Mouse (Mus musculus): ENCODE data around the gene Larp1b. TPM values are rescaled to one million over a fixed set of nuclear protein-coding genes. Genes with fewer than 3 reads are reported as not detected.

The Larp1b gene
- total and polyA plus RNA-seq, 2 experiments from 2014 or later, result 20.7 to 35.4 TPM

GRCm38 (mm10) chr3:40949903-40950600 lies 424 bp downstream of the Larp1b start:
- ATAC-seq (ENCODE audit: insufficient read depth, low read depth), result peak; percentile 15
- H3K4me1 ChIP-seq (ENCODE audit: control insufficient read depth, insufficient read depth), result peaks cover 4% of the 10 kb centered on the region; the same call in 1 of the 2 replicates
- peak overlapping the region; percentile 90 for H3K4me2 ChIP-seq (ENCODE audit: low read depth, low read length)
- TF ChIP-seq EP300 (IDR thresholded peaks at IDR 0.05; ENCODE audit: low read depth) (no peak), CTCF (IDR thresholded peaks at IDR 0.05; ENCODE audit: low read depth) (no peak)
- H3K27ac ChIP-seq (ENCODE audit: low read depth), result peak overlapping the region; percentile 92
- peak overlapping the region; percentile 73 for H3K4me3 ChIP-seq (ENCODE audit: low read depth, low read length)
- no peaks in the 10 kb centered on the region for H3K27me3 ChIP-seq (ENCODE audit: control insufficient read depth, insufficient read depth, low read length)
- no peaks in the 10 kb centered on the region for H3K9me3 ChIP-seq (replicated peaks; ENCODE audit: control insufficient read depth, low read length)
- no peaks in the 10 kb centered on the region for H3K36me3 ChIP-seq (replicated peaks; ENCODE audit: control insufficient read depth, insufficient read depth, low read length)
- WGBS, result under 1% methylated on average over 93 of the region's 118 CpGs
- peak overlapping the region; percentile 88 for H3K9ac ChIP-seq (replicated peaks; ENCODE audit: low read depth, low read length)
- no peak for DNase-seq (ENCODE audit: low spot score)

DNA sequence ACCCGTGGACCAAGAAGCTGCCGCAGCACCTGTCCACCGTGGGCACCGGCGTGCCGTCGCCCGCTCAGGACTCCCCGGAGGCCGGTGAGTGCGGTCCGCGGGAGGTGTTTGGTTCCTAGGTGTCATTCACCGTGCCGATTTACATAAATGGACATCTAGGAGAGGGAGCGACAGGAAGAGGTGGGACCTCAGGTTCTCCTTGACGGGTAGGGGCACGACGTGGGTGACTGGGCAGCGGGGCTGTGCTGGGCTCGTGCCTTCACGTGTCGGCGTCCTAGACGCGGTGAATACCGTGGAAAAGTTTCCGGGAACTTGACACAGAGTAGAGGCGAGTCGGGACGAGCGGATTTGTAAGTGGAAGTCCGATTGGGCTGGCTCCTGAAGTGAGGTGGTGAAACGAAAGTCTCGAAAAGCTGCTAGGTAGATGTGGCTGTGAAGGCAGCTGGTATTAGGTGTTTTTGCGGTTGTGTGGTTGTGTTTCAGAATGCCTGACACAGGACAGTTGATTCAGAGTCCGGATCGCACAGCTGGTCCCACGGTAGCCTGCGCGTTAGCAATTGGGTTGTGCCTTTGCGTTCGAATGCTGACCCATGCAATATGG lies 1.1 kb downstream of the Larp1b start:
- peak; percentile 73 for DNase-seq (ENCODE audit: low spot score)
- Histone ChIP-seq H3K27me3 (ENCODE audit: control insufficient read depth, insufficient read depth, low read length) (no peaks in the 10 kb centered on the region), H3K9me3 (replicated peaks; ENCODE audit: control insufficient read depth, low read length) (no peaks in the 10 kb centered on the region), H3K4me2 (ENCODE audit: low read depth, low read length) (peak overlapping the region; percentile 90), H3K4me1 (ENCODE audit: control insufficient read depth, insufficient read depth) (peaks cover 4% of the 10 kb centered on the region; the same call in 1 of the 2 replicates), H3K9ac (replicated peaks; ENCODE audit: low read depth, low read length) (peak overlapping the region; percentile 88), H3K36me3 (replicated peaks; ENCODE audit: control insufficient read depth, insufficient read depth, low read length) (no peaks in the 10 kb centered on the region), H3K27ac (ENCODE audit: low read depth) (peak overlapping the region; percentile 92), H3K4me3 (ENCODE audit: low read depth, low read length) (peak overlapping the region; percentile 73)
- TF ChIP-seq EP300 (IDR thresholded peaks at IDR 0.05; ENCODE audit: low read depth) (no peak), CTCF (IDR thresholded peaks at IDR 0.05; ENCODE audit: low read depth) (no peak)
- under 1% methylated on average over 43 of the region's 43 CpGs for WGBS
- ATAC-seq (ENCODE audit: insufficient read depth, low read depth), result peak; percentile 16

DNA sequence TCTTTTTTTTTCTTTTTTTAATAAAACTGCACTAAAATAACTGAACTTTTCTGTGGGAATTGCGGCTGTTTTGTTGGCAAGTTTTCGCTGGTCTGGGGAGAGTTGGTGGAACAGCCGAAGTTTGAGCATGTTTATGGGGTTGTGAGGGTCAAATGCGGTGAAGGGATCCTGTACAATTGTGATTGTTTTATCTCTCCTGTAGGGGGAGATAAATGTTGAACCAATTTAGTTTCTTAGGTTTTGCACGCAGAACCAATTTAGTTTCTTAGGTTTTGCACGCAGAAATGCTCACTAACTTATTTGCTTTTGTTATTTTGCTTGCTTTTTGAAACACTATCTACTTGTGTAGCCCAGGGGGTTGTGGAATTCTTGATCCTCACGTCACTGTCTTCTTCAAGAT lies 1.7 kb downstream of the Larp1b start:
- peak overlapping the region; percentile 73 for H3K4me3 ChIP-seq (ENCODE audit: low read depth, low read length)
- peak overlapping the region; percentile 90 for H3K4me2 ChIP-seq (ENCODE audit: low read depth, low read length)
- H3K27me3 ChIP-seq (ENCODE audit: control insufficient read depth, insufficient read depth, low read length), result no peaks in the 10 kb centered on the region
- DNase-seq (ENCODE audit: low spot score) (no peak), ATAC-seq (ENCODE audit: insufficient read depth, low read depth) (no peak)
- TF ChIP-seq EP300 (IDR thresholded peaks at IDR 0.05; ENCODE audit: low read depth) (no peak), CTCF (IDR thresholded peaks at IDR 0.05; ENCODE audit: low read depth) (peak; percentile 18; the same call in 1 of the 2 replicates)
- H3K9me3 ChIP-seq (replicated peaks; ENCODE audit: control insufficient read depth, low read length), result no peaks in the 10 kb centered on the region
- 8% methylated on average over 7 of the region's 7 CpGs for whole genome bisulfite sequencing
- H3K9ac ChIP-seq (replicated peaks; ENCODE audit: low read depth, low read length), result peak overlapping the region; percentile 88
- H3K27ac ChIP-seq (ENCODE audit: low read depth), result peak overlapping the region; percentile 92
- H3K36me3 ChIP-seq (replicated peaks; ENCODE audit: control insufficient read depth, insufficient read depth, low read length), result no peaks in the 10 kb centered on the region
- peaks cover 4% of the 10 kb centered on the region; the same call in 1 of the 2 replicates for H3K4me1 ChIP-seq (ENCODE audit: control insufficient read depth, insufficient read depth)

DNA sequence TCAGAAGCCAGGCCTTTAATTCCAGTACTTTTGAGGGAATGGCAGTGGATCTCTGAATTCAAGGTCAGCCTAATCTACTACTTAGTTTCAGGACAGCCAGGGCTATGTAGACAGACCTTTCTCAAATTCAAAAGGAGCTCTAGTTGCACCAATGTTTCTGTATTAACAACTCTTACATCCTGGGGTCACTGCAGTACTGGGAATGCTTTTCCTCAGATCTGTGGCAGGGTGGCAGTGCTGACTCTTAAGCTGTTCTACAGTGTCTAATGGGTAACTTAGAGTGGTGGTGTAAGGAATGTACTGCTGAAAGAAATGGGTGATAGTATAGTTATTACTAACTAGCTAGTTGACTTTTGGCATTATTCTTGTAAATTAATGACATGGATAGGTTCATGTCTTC lies 3.0 kb downstream of the Larp1b start:
- no peak for ATAC-seq (ENCODE audit: insufficient read depth, low read depth)
- Histone ChIP-seq H3K4me3 (ENCODE audit: low read depth, low read length) (no peak overlapping the region), H3K9ac (replicated peaks; ENCODE audit: low read depth, low read length) (no peak overlapping the region), H3K36me3 (replicated peaks; ENCODE audit: control insufficient read depth, insufficient read depth, low read length) (no peaks in the 10 kb centered on the region), H3K9me3 (replicated peaks; ENCODE audit: control insufficient read depth, low read length) (no peaks in the 10 kb centered on the region), H3K4me2 (ENCODE audit: low read depth, low read length) (no peak overlapping the region), H3K4me1 (ENCODE audit: control insufficient read depth, insufficient read depth) (peaks cover 4% of the 10 kb centered on the region; the same call in 1 of the 2 replicates), H3K27me3 (ENCODE audit: control insufficient read depth, insufficient read depth, low read length) (no peaks in the 10 kb centered on the region), H3K27ac (ENCODE audit: low read depth) (no peak overlapping the region)
- DNase-seq (ENCODE audit: low spot score), result no peak
- no peak for TF ChIP-seq EP300 (IDR thresholded peaks at IDR 0.05; ENCODE audit: low read depth)
- TF ChIP-seq CTCF (IDR thresholded peaks at IDR 0.05; ENCODE audit: low read depth), result 0 out of 2 replicates have a peak, but pooled peaks have one; percentile 12

DNA sequence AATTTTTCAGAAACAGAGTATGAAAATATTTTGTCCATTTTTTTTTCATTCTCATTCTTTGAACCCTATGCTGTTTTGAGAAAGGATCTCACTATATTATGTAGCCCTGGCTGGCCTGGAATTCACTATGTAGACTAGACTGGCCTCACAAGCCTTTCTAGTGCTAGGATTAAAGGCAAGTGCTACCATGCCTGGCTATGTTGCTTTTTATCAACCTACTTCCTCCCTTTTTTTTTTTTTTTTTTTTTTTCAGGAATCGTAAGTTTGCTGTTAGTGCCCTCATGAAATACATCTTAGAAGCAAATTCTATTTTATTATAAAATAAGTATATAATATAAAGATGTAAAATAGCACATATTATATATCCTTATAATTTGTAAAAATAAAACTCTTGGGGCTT lies 5.2 kb downstream of the Larp1b start:
- no peak for DNase-seq (ENCODE audit: low spot score)
- WGBS, result 63% methylated on average over 1 of the region's 1 CpGs
- TF ChIP-seq CTCF (IDR thresholded peaks at IDR 0.05; ENCODE audit: low read depth) (no peak), EP300 (IDR thresholded peaks at IDR 0.05; ENCODE audit: low read depth) (no peak)

More for the DNA sequence above, 5.2 kb downstream of the Larp1b start:
- Histone ChIP-seq H3K4me3 (ENCODE audit: low read depth, low read length) (no peak overlapping the region), H3K27ac (ENCODE audit: low read depth) (no peak overlapping the region), H3K27me3 (ENCODE audit: control insufficient read depth, insufficient read depth, low read length) (no peaks in the 10 kb centered on the region), H3K9me3 (replicated peaks; ENCODE audit: control insufficient read depth, low read length) (no peaks in the 10 kb centered on the region), H3K4me1 (ENCODE audit: control insufficient read depth, insufficient read depth) (peaks cover 4% of the 10 kb centered on the region; the same call in 1 of the 2 replicates), H3K4me2 (ENCODE audit: low read depth, low read length) (no peak overlapping the region), H3K36me3 (replicated peaks; ENCODE audit: control insufficient read depth, insufficient read depth, low read length) (no peaks in the 10 kb centered on the region), H3K9ac (replicated peaks; ENCODE audit: low read depth, low read length) (no peak overlapping the region)
- no peak for ATAC-seq (ENCODE audit: insufficient read depth, low read depth)

Data from heart, postnatal 0 days (tissue).